Mouse (Mus musculus): ENCODE data around the gene 1700029J07Rik.

1700029J07Rik gene

GRCm38 (mm10) chr8:45970894-45971293, 4.2 kb downstream of the 1700029J07Rik start:
- in situ Hi-C loops (cut with MboI) = no loop called here

GRCm38 (mm10) chr8:45950622-45951021, 24.4 kb downstream of the 1700029J07Rik start:
- in situ Hi-C loops (cut with MboI) = no loop called here

DNA sequence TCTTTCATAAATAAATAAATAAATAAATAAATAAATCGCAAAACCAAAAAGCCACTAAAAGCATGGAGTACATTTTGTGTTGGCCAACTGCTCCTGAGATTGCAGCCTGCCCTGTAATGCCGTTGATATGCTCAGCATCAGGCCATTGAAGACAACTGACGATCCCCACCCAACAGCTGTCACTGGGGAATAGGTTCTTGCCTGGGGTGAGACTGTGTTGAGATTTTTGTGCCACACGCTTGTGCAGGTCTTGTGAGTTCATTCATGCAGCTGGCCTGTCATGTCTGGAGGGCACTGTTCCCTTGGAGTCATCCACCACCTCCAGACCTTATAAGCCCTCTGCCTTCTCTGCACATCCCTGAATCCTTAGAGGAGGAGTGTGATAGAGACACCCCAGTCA, 28.8 kb downstream of the 1700029J07Rik start:
- in situ Hi-C loops (cut with MboI) = loop anchor here (25.0 kb wide), 1 partner anchor 309 kb away; no protein-coding TSS in a partner anchor

GRCm38 (mm10) chr8:45936986-45937385, 38.1 kb downstream of the 1700029J07Rik start:
- in situ Hi-C loops (cut with MboI) = loop anchor here (5.0 to 25.0 kb wide), 3 partner anchors 120 to 482 kb away; no protein-coding TSS in a partner anchor

GRCm38 (mm10) chr8:45934582-45935014, 40.5 kb downstream of the 1700029J07Rik start, which contains the start of gene Ccdc110:
Gene Ccdc110, plus strand, starts transcription at chr8:45934619.
- in situ Hi-C loops (cut with MboI) = loop anchor here (5.0 to 25.0 kb wide), 3 partner anchors 117 to 480 kb away; no protein-coding TSS in a partner anchor

GRCm38 (mm10) chr8:45922116-45922515, 52.9 kb downstream of the 1700029J07Rik start:
- in situ Hi-C loops (cut with MboI) = no loop called here

DNA sequence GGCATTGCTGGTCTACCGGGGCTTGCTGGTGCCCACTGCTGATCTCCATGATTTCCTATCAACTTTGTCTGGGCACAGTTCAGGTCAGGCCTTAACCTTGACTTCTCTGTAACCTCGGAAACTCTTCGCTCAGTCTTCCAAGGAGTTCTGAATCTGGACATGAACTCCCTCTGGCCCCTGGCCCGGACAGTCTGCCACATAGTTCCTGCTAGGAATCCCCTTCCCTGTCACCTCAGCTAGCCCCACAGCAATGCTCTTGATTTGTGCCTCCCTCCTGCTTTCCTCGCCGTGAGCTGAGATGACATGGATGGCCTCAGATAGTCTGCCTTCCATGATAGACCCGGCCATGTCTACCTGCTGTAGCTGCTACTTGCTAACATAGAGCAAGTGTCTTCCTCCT, 54.7 kb downstream of the 1700029J07Rik start:
- in situ Hi-C loops (cut with MboI) = no loop called here

GRCm38 (mm10) chr8:45918891-45919290, 56.2 kb downstream of the 1700029J07Rik start:
- in situ Hi-C loops (cut with MboI) = no loop called here

DNA sequence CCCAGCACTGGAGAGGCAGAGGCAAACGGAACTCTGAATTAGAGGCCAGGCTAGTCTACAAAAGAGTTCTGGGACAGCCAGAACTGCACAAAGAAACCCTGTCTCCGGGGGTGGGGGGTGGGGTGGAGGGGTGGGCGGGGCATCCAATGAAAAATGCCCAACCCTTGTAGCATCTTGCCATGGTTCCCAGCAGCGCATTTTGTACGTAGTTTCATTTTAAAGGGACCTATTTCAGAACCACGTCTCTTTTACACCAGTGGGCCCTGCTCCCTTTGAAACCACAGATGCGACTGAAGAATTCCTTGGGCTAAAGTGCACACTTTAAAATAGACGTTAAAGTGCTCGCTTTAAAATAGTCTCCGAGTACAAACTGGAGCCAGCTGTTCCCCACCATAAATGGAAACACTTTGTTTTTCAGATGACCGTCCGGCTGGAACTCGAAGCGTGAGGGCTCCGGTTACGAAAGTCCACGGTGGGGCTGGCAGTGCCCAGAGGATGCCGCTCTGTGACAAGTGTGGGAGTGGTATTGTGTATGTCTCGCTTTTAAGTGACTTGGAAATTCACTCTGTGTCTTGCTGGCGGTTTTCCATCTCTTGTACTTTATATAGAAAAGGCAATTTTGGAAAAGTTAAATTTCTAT, 57.9 kb downstream of the 1700029J07Rik start:
- in situ Hi-C loops (cut with MboI) = no loop called here

DNA sequence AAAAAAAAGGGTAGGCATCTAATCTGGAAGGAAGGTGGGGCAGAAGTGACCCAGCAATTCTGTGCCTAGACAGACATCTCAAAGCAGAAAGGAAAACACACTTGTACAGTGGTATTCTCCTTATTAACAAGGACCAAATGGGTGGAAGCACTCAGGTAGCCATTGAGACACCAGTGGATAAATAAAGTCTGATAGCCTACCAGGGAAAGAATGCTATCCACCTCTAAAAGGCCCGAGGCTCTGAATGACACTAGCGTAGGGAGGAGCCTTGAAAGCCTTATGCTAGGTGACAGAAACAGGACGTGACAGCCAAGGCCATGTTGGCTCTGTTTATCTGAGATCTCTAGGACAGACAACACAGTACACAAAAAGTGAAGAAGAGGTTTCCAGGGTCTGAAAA, 58.6 kb downstream of the 1700029J07Rik start:
- in situ Hi-C loops (cut with MboI) = no loop called here

- in situ Hi-C loops (cut with MboI) = no loop called here
These were observed 61.3 kb downstream of the 1700029J07Rik start for GRCm38 (mm10) chr8:45913707-45914106.

GRCm38 (mm10) chr8:45906251-45906619, 68.8 kb downstream of the 1700029J07Rik start:
- in situ Hi-C loops (cut with MboI) = no loop called here

GRCm38 (mm10) chr8:45905591-45906250, 69.3 kb downstream of the 1700029J07Rik start:
- in situ Hi-C loops (cut with MboI) = no loop called here

DNA sequence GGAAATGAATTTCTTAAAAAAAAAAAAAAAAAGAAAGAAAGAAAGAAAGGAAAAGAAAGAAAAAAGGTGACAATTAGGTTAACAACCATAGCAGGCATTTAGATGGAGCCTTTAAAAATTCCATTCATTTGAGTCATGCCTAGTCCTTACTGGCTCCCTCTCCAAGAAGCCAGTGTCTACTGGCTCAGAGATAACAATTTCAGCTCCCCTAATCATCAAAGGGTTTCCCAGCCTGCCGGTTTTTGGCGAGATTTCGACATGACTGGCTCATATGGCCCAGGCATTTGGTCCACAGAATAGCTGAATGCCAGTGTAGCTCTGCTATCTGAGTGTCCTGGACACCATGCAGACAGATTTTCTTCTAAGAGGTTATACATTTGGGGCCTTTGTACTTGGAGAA, 71.4 kb downstream of the 1700029J07Rik start:
- in situ Hi-C loops (cut with MboI) = no loop called here
